Mouse (Mus musculus) CH12.LX (cell line): ENCODE results near the gene Klk7.

Experiments used
- CTCF ChIP-seq, 2 experiments: IDR thresholded peaks in 1 of 2; conservative IDR thresholded peaks in 1 of 2; 2 replicates each; pipeline ENCODE4 v1.5.1; 2011 to 2012; ENCODE audit warnings: low read depth in 2 of 2, low read length in 2 of 2, improper control_type of control experiment in 1 of 2, inconsistent platforms in 1 of 2, mild to moderate bottlenecking in 1 of 2, moderate library complexity in 1 of 2
- E2F4 ChIP-seq: IDR thresholded peaks from 2 replicates; pipeline ENCODE4 v1.6.1; 2011; ENCODE audit warnings: low read depth, low read length, improper control_type of control experiment; ENCODE audit not compliant: insufficient replicate concordance
- EP300 ChIP-seq: IDR thresholded peaks from 2 replicates; pipeline ENCODE4 v1.6.1; 2011; ENCODE audit warnings: low read length, improper control_type of control experiment
- ETS1 ChIP-seq: conservative IDR thresholded peaks from 2 replicates; pipeline ENCODE4 v1.6.1; 2012; ENCODE audit warnings: low read depth, mild to moderate bottlenecking, inconsistent platforms, low read length, improper control_type of control experiment, moderate library complexity
- HCFC1 ChIP-seq: IDR thresholded peaks from 2 replicates; pipeline ENCODE4 v1.6.1; 2012; ENCODE audit warnings: low read depth, mild to moderate bottlenecking, inconsistent platforms, low read length, improper control_type of control experiment
- JUND ChIP-seq: conservative IDR thresholded peaks from 2 replicates; pipeline ENCODE4 v1.6.1; 2011; ENCODE audit warnings: low read depth, low read length, improper control_type of control experiment
- KAT2A ChIP-seq: IDR thresholded peaks from 2 replicates; pipeline ENCODE4 v1.6.1; 2012; ENCODE audit warnings: low read length, improper control_type of control experiment, inconsistent platforms; ENCODE audit not compliant: insufficient replicate concordance
- POLR2A ChIP-seq: IDR thresholded peaks from 2 replicates; pipeline ENCODE4 v1.6.1; 2011; ENCODE audit warnings: low read depth, mild to moderate bottlenecking, improper control_type of control experiment, low read length
- SIN3A ChIP-seq: IDR thresholded peaks from 2 replicates; pipeline ENCODE4 v1.6.1; 2012; ENCODE audit warnings: low read length, improper control_type of control experiment, inconsistent platforms
- SMC3 ChIP-seq: IDR thresholded peaks from 2 replicates; pipeline ENCODE4 v1.6.1; 2011; ENCODE audit warnings: low read depth, low read length, improper control_type of control experiment
- TBP ChIP-seq: conservative IDR thresholded peaks from 2 replicates; pipeline ENCODE4 v1.6.1; 2011; ENCODE audit warnings: low read depth, low read length, improper control_type of control experiment
- TCF12 ChIP-seq: IDR thresholded peaks from 2 replicates; pipeline ENCODE4 v1.6.1; 2014; ENCODE audit warnings: low read depth, mild to moderate bottlenecking, inconsistent platforms, low read length, improper control_type of control experiment
- USF1 ChIP-seq: IDR thresholded peaks from 2 replicates; pipeline ENCODE4 v1.6.1; 2014; ENCODE audit warnings: low read depth, mild to moderate bottlenecking, inconsistent platforms, low read length, improper control_type of control experiment
- ZKSCAN1 ChIP-seq: IDR thresholded peaks from 2 replicates; pipeline ENCODE4 v1.6.1; 2012; ENCODE audit warnings: low read depth, inconsistent platforms, low read length, improper control_type of control experiment, borderline replicate concordance

DNA sequence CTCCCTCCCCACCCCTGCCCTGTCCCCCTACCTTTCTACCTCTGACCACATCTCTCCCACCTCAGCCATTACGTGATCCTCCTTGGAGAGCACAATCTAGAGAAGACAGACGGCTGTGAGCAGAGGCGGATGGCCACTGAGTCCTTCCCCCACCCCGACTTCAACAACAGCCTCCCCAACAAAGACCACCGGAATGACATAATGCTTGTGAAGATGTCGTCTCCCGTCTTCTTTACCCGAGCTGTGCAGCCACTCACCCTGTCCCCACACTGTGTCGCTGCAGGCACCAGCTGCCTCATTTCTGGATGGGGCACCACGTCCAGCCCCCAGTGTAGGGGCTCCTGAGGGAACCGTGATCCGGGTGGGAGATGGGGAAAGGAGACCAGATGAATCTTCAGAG lies 33.7 kb upstream of the Klk7 start:
- TF ChIP-seq KAT2A (no peak), ZKSCAN1 (no peak), TBP (no peak), CTCF (conservative IDR thresholded peaks at IDR 0.05 in 1 of 2, IDR thresholded peaks at IDR 0.05 in 1 of 2; ENCODE audit: low read depth in 2 of 2, low read length in 2 of 2) (no peak), JUND (no peak), TCF12 (no peak), E2F4 (no peak), SMC3 (no peak), POLR2A (no peak), SIN3A (no peak), USF1 (no peak), ETS1 (no peak), HCFC1 (no peak), EP300 (no peak)
